Mouse (Mus musculus) liver, embryonic 14.5 days (tissue): ENCODE results near the gene Adamts7.

Experiments
- CTCF ChIP-seq: IDR thresholded peaks from 2 replicates; pipeline ENCODE4 v1.5.1; 2016; ENCODE audit warnings: antibody characterized with exemption, low read depth, control low read depth
- EP300 ChIP-seq: IDR thresholded peaks from 2 replicates; pipeline ENCODE4 v1.6.1; 2016; ENCODE audit warnings: antibody characterized with exemption, low read depth

GRCm38 (mm10) chr9:90201096-90201495 lies 38.2 kb downstream of the Adamts7 start:
- no peak for TF ChIP-seq CTCF
- no peak for TF ChIP-seq EP300
